Mouse (Mus musculus) intestine, postnatal 0 days (tissue): ENCODE data around the gene H2-T22. TPM values are rescaled to one million over a fixed set of nuclear protein-coding genes. Genes with fewer than 3 reads are reported as not detected.
A peak's percentile ranks its signal among the peaks of the same experiment; 100 is the strongest.
"Not testable (repeated sequence)": the region's sequence is repeated elsewhere in the genome, so short reads cannot be mapped to it uniquely, and the experiment has no call there.

Experiments
- ATAC-seq: fragments of 200-750 bp; cut with Nextera tagmentation; 2 replicates; pipeline ENCODE4 v1.8.0; 2017; ENCODE audit warnings: mild to moderate bottlenecking, moderate TSS enrichment, moderate library complexity
- H3K27ac ChIP-seq: fragments of 300-500 bp; sonication (generic); 2 replicates; pipeline ENCODE4 v1.5.1; 2014; ENCODE audit warnings: mild to moderate bottlenecking, low read depth, low read length, moderate library complexity
- H3K27me3 ChIP-seq: fragments of 300-500 bp; sonication (generic); replicated peaks from 2 replicates; pipeline ENCODE4 v1.6.1; 2014; ENCODE audit warnings: low read length, mixed read lengths; ENCODE audit not compliant: control insufficient read depth, insufficient read depth
- H3K36me3 ChIP-seq: fragments of 300-500 bp; sonication (generic); 2 replicates; pipeline ENCODE4 v1.6.1; 2014; ENCODE audit warnings: mild to moderate bottlenecking, moderate library complexity; ENCODE audit not compliant: control insufficient read depth, insufficient read depth
- H3K4me1 ChIP-seq: fragments of 300-500 bp; sonication (generic); replicated peaks from 2 replicates; pipeline ENCODE4 v1.6.1; 2014; ENCODE audit warnings: antibody characterized with exemption, low read length, mixed read lengths; ENCODE audit not compliant: control insufficient read depth, insufficient read depth
- H3K4me2 ChIP-seq: fragments of 300-500 bp; sonication (generic); replicated peaks from 2 replicates; pipeline ENCODE4 v1.6.1; 2014; ENCODE audit warnings: low read depth, mild to moderate bottlenecking, moderate library complexity
- H3K4me3 ChIP-seq: fragments of 300-500 bp; sonication (generic); 2 replicates; pipeline ENCODE4 v1.5.1; 2014; ENCODE audit warnings: low read depth, low read length
- H3K9ac ChIP-seq: fragments of 300-500 bp; sonication (generic); 2 replicates; pipeline ENCODE4 v1.6.1; 2014; ENCODE audit warnings: mild to moderate bottlenecking, low read depth, low read length
- H3K9me3 ChIP-seq: fragments of 300-500 bp; sonication (generic); 2 replicates; pipeline ENCODE4 v1.6.1; 2016; ENCODE audit warnings: mixed run types; ENCODE audit not compliant: control insufficient read depth
- CTCF ChIP-seq: sonication (generic); IDR thresholded peaks from 2 replicates; pipeline ENCODE4 v1.5.1; 2016; ENCODE audit warnings: low read depth, mild to moderate bottlenecking, control low read depth, antibody characterized with exemption, moderate library complexity
- WGBS: fragments of 180-500 bp; shearing (Covaris S2); extraction: QIAGEN DNeasy Blood & Tissue Kit; methylation state at CpG from one replicate; pipeline ENCODE4 v1.1.7; 2014; 5-methylcytosine and 5-hydroxymethylcytosine counted together
- polyA plus RNA-seq: library from polyadenylated mRNA; unstranded; fragments of >200 nt; fragmentation: Nextera tagmentation; extraction: Ambion mirVana; gene quantifications from 2 replicates; pipeline ENCODE4 v1.2.1, GENCODE M21; 2015

The H2-T22 gene
- polyA plus RNA-seq, 1 experiment from 2014 or later = 21.2 TPM

- ATAC-seq = peak; percentile 50
- TF ChIP-seq CTCF = peak; percentile 69
- H3K4me3 ChIP-seq, H3K9ac ChIP-seq, H3K4me2 ChIP-seq, H3K36me3 ChIP-seq, H3K27ac ChIP-seq, H3K9me3 ChIP-seq, H3K27me3 ChIP-seq, H3K4me1 ChIP-seq: not testable (repeated sequence)
- WGBS = 10% methylated on average over 3 of the region's 3 CpGs
Measured at GRCm38 (mm10) chr17:36035010-36035638, 7.4 kb downstream of the H2-T22 start.

DNA sequence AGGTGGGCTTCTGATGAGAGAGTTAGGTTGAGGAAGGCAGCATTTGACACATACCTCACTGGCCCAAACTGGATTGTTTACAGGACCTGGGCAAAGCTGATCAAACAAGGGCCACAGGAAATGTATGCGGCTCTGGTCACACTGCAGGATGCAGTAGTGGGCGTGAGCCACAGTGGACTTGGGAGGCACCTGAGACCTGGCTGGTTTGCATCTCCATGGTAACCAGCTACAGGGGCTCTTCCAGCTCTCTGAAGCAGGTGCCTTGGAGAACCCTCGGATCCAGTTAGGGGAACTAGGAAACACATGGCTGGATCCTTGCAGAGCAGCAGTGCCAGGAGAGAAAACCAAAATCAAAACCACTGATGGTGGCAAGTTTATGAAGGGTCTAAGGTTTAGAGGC, 8.0 kb downstream of the H2-T22 start:
- H3K4me2 ChIP-seq, H3K4me1 ChIP-seq, H3K27me3 ChIP-seq, H3K9me3 ChIP-seq, H3K27ac ChIP-seq, ATAC-seq, H3K9ac ChIP-seq, H3K4me3 ChIP-seq, H3K36me3 ChIP-seq: not testable (repeated sequence)
- WGBS = 42% methylated on average over 3 of the region's 3 CpGs

- H3K4me2 ChIP-seq = peak within 1 kb of the TSS; percentile 89
- 1% methylated on average over 25 of the region's 25 CpGs for WGBS
- H3K9me3 ChIP-seq, H3K27me3 ChIP-seq, H3K4me1 ChIP-seq, H3K36me3 ChIP-seq: not testable (repeated sequence)
- H3K27ac ChIP-seq = peak within 1 kb of the TSS; percentile 77
- peak within 1 kb of the TSS; percentile 59 for H3K4me3 ChIP-seq
- H3K9ac ChIP-seq = peak within 1 kb of the TSS; percentile 46
- ATAC-seq = peak; percentile 67
Measured at GRCm38 (mm10) chr17:36032351-36032875, 10.1 kb downstream of the H2-T22 start, which contains the start of gene H2-T23. H2-T23 (minus strand) TSS chr17:36032855.

DNA sequence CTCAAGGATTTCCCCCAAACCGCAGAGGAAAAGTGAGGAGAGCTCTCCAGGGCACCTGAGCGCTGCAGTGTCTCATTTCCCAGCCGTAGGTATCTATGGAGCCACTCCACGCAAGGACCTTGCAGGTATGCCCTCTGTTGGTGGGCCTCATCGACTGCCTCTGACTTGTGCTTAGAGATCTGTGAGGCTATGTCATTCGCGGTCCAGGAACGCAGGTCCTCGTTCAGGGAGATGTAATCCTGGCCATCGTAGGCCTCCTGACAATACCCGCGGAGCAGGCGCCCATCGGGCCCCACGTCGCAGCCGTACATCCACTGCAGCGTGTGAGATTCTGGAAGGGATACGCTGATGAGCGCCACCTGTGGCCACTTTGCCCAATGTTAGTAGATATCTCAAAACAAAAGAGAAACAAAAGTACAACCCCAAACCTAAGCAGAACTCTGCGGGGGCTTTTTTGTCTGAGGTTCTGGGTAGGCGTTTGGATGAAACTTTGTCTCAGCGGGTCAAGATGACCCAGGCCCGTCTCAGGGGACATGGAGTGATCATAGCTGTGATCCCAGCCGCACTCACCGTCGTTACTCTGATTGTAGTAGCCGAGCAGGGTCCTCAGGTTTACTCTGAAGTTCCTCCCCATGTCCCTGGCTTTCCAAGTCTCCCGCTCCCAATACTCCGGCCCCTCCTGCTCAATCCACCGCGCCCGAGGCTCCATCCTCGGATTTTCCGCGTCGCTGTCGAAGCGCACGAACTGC, 10.8 kb downstream of the H2-T22 start:
- not testable (repeated sequence) for H3K36me3 ChIP-seq, H3K27me3 ChIP-seq, H3K9me3 ChIP-seq, H3K4me1 ChIP-seq
- peak; percentile 68 for TF ChIP-seq CTCF
- Histone ChIP-seq H3K9ac (peak overlapping the region; percentile 46; the same call in 1 of the 2 replicates), H3K4me3 (peak overlapping the region; percentile 59), H3K27ac (peak overlapping the region; percentile 77), H3K4me2 (peak overlapping the region; percentile 89)
- ATAC-seq = peak; percentile 62
- WGBS = 4% methylated on average over 40 of the region's 40 CpGs

DNA sequence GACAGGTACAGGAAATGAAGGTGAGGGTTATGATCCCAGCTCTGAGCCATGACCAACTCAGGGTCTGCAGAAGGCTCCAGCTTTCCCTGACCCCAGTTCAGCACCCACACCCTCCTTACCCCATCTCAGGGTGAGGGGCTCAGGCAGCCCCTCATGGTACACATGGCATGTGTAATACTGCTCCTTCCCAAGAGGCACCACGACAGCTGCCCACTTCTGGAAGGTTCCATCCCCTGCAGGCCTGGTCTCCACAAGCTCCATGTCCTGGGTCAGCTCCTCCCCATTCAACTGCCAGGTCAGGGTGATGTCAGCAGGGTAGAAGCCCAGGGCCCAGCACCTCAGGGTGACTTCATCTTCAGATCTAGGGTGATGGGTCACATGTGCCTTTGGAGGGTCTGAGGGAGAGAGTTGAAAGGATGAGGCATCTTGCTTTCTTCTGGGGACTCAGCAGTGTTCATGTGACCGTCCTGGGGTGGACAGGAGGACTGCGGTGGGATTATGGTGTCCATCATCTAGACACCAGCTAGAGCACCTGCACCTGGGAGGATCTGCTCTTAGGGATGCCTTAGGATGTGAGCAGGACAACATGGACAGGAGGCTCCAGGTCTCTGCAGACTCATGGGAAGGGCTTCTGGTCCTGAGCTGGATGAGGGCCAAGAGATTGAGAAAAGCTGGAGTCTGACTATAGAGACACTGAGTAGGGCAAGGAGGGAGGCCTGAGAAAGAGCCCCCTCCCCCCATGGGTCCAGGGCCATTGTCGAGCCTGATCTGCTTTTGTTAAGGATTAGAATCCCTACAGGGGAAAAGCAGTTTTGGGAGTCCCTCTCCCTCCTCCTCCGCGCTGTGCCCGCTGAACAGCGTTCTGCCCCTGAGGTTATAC, 11.6 kb downstream of the H2-T22 start:
- not testable (repeated sequence) for H3K9me3 ChIP-seq, H3K36me3 ChIP-seq, H3K27me3 ChIP-seq, H3K27ac ChIP-seq, H3K4me1 ChIP-seq, ATAC-seq, H3K9ac ChIP-seq
- peak overlapping the region; percentile 59 for H3K4me3 ChIP-seq
- 64% methylated on average over 8 of the region's 8 CpGs for WGBS
- H3K4me2 ChIP-seq = peak overlapping the region; percentile 89

DNA sequence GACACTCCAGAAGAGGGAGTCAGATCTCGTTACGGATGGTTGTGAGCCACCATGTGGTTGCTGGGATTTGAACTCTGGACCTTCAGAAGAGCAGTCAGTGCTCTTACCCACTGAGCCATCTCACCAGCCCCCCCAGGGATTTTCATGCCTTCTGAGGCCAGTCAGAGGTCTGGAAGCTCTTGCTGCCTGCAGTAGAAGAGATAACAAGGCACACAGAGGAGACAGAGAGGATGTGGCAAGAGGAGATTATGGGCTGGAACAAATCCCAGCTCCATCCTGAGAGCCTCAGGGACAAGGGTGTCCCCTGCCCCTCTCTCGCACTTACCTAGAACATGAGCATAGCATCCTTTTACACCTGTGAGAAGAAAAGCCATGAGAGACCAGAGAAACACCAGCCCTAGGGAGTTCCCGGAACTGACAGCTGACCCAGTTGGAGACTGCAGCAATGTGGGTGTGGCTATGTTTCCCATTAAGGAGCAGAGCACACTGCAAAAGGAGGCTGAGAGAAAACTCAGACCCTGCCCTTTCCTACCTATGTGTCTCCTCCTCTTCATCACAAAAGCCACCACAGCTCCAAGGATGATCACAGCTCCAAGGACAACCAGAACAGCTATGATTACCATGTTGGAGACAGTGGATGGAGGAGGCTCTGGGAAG, 12.4 kb downstream of the H2-T22 start:
- H3K4me1 ChIP-seq, H3K27ac ChIP-seq, H3K4me3 ChIP-seq, H3K9me3 ChIP-seq, H3K27me3 ChIP-seq, H3K9ac ChIP-seq, ATAC-seq, H3K4me2 ChIP-seq, H3K36me3 ChIP-seq: not testable (repeated sequence)
- WGBS = 61% methylated on average over 2 of the region's 4 CpGs
